Comparison of ENCODE assay signal across 14 mouse cellular contexts in genomic region chr4:32204819-32205218, GRCm38 (mm10).
"Had no signal": no experiment of that assay in that cellular context is flagged by ENCODE, and none has a peak within 500 bp of the region (broad histone marks: within the 10 kb centered on the region; RNA-seq: fewer than 3 reads in every experiment).

No protein-coding gene starts in this region.

- H3K4me1 ChIP-seq: kidney, embryonic 15.5 days; limb, embryonic 10.5 days; midbrain, embryonic 15.5 days; neural tube, embryonic 13.5 days; stomach, embryonic 15.5 days had no signal

- H3K36me3 ChIP-seq: kidney, embryonic 15.5 days; limb, embryonic 10.5 days; midbrain, embryonic 15.5 days; neural tube, embryonic 13.5 days; stomach, embryonic 15.5 days had no signal

- H3K4me2 ChIP-seq: kidney, embryonic 15.5 days; midbrain, embryonic 11.5 days; midbrain, embryonic 15.5 days; neural tube, embryonic 13.5 days; stomach, embryonic 15.5 days had no signal

- H3K27ac ChIP-seq: kidney, embryonic 15.5 days; left cerebral cortex, adult 2 months; limb, embryonic 10.5 days; midbrain, embryonic 15.5 days; neural tube, embryonic 13.5 days; stomach, embryonic 15.5 days had no signal

- H3K9me3 ChIP-seq: kidney, embryonic 15.5 days; limb, embryonic 10.5 days; midbrain, embryonic 15.5 days; neural tube, embryonic 13.5 days; stomach, embryonic 15.5 days had no signal

- H3K27me3 ChIP-seq: kidney, embryonic 15.5 days; midbrain, embryonic 15.5 days; neural tube, embryonic 13.5 days; stomach, embryonic 15.5 days had no signal

- DNase-seq: kidney, adult 18-20 months; kidney, postnatal 14 days; lung, adult 2 months; lung, postnatal 36 days; retina, postnatal 1 day; thymus, postnatal 36 days had no signal

- H3K4me3 ChIP-seq: kidney, embryonic 15.5 days; left cerebral cortex, adult 2 months; limb, embryonic 10.5 days; midbrain, embryonic 15.5 days; neural tube, embryonic 13.5 days; stomach, embryonic 15.5 days had no signal

- ATAC-seq: lung, postnatal 0 days; midbrain, embryonic 15.5 days had no signal

- H3K9ac ChIP-seq: kidney, embryonic 15.5 days; midbrain, embryonic 15.5 days; neural tube, embryonic 13.5 days; stomach, embryonic 15.5 days had no signal
